ENCODE assay signal across 22 mouse cellular contexts in the genomic region with DNA sequence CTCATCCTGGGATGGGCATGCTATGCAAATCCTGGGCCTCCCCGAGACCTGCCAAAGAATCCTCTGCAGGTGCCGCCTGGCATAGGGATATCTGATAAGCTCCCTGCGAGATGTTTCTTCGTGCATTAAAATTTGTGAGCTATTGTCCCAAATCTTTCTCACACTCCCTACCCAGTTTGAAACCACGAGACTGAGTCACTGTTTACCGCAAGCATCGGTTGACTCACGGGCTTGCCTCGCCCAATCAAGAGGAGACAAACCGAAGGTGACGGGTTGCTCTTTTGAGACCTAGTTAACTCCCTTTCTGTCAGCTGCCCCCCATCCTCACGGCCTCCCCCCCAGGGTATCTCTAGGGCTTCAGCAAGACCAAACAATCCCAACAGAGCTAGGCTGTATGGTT. TPM values are rescaled to one million over a fixed set of nuclear protein-coding genes. Genes with fewer than 3 reads are reported as not detected.
"Had no signal": no experiment of that assay in that cellular context is flagged by ENCODE, and none has a peak within 500 bp of the region (broad histone marks: within the 10 kb centered on the region; RNA-seq: fewer than 3 reads in every experiment).

No protein-coding gene starts in this region.

- H3K27ac ChIP-seq: heart, adult 2 months; hindbrain, embryonic 10.5 days; hindbrain, embryonic 12.5 days; hindbrain, embryonic 14.5 days; intestine, embryonic 15.5 days; limb, embryonic 13.5 days; limb, embryonic 15.5 days; liver, embryonic 12.5 days; liver, embryonic 14.5 days had no signal

- H3K9ac ChIP-seq: hindbrain, embryonic 12.5 days; hindbrain, embryonic 14.5 days; intestine, embryonic 15.5 days; limb, embryonic 13.5 days; limb, embryonic 15.5 days; liver, embryonic 12.5 days; liver, embryonic 14.5 days had no signal

- H3K4me3 ChIP-seq: heart, adult 2 months; hindbrain, embryonic 10.5 days; hindbrain, embryonic 12.5 days; intestine, embryonic 15.5 days; limb, embryonic 13.5 days; limb, embryonic 15.5 days; liver, embryonic 12.5 days had no signal

- H3K4me1 ChIP-seq: intestine, embryonic 15.5 days; limb, embryonic 13.5 days; limb, embryonic 15.5 days; liver, embryonic 12.5 days had no signal

- DNase-seq: gastrocnemius, postnatal 25 days; heart, adult 2 months; heart, postnatal 10 days; heart, postnatal 4 days; kidney, adult 18-20 months; kidney, adult 8-10 months; kidney, postnatal 10 days; kidney, postnatal 36 days; layer of hippocampus, adult 9-11 months; layer of hippocampus, postnatal 36 days; left cerebral cortex, postnatal 4 days had no signal

- H3K27me3 ChIP-seq: intestine, embryonic 15.5 days; limb, embryonic 15.5 days; liver, embryonic 12.5 days had no signal

- H3K36me3 ChIP-seq: hindbrain, embryonic 10.5 days; hindbrain, embryonic 12.5 days; intestine, embryonic 15.5 days; limb, embryonic 13.5 days; limb, embryonic 15.5 days; liver, embryonic 12.5 days had no signal

- H3K9me3 ChIP-seq: hindbrain, embryonic 10.5 days; hindbrain, embryonic 12.5 days; intestine, embryonic 15.5 days; limb, embryonic 13.5 days; limb, embryonic 15.5 days; liver, embryonic 12.5 days had no signal

- H3K4me2 ChIP-seq: heart, embryonic 11.5 days; hindbrain, embryonic 12.5 days; hindbrain, embryonic 14.5 days; intestine, embryonic 15.5 days; limb, embryonic 13.5 days; limb, embryonic 15.5 days; liver, embryonic 12.5 days had no signal

RNA-seq across cellular contexts. Expression of a gene that starts 30.9 kb away (rescaled TPM):
- total RNA-seq: granulocyte monocyte progenitor cell, adult 5-6 weeks had no signal
- polyA plus RNA-seq: inflammation-experienced regulatory T-cells, adult 6 months had no signal
